Mouse (Mus musculus) adrenal gland, adult (tissue): ENCODE results near the gene Ccl5.

Experiments used
- DNase-seq, 2 experiments: peaks; one replicate each; pipeline ENCODE4 v3.0.0; 2022 to 2023; ENCODE audit warnings: low spot score in 1 of 2; ENCODE audit not compliant: inconsistent age in 2 of 2

Ccl5 gene

DNA sequence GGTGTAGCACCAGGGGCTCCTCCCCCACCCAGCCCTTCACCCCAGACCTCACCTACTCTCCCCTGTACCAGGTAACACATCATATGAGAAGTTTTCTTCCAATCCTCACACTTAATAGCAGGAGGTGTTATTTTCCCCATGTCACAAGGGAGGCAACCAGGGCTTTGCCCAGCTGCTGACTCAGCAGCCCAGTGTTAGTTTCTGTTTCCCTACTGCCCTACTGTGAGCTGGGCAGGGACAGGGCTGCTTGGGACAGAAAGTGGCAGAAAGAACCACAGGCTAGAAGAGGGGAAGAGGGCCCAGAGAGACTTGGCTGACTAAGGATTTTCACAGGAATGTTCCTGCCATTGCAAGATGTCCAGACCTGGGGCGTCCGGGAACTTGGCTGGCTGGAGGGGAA, 10.6 kb upstream of the Ccl5 start:
- peak in 1 of 2 experiments; percentile 4 for DNase-seq

DNA sequence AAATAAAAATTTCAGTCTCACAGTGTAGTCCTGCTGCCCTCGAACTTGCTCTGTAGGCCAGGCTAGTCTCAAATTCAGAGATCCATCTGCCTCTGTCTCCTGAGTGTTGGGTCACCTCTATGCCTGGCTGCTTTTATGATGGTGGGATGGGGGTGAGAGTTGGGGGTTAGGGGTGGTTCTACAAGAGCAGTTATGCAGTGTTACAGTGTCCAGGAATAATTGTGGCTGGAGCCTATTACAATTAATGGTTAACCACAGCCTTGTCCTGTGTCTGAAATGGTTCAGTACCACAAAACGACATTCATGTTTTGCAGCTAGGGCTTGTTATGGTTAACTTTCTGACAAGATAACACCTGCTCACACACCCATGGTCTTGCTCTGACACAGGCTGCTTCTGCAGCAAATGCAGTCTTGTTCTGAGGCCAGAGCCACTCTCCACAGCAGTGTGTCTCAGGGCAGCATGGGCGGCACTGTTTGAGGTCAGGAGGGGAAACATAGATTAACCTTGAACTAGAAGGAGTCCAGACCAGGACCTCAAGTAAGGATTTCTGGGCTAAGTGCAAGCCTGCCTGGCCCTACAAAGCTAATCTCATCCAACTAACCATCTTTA, 8.5 kb upstream of the Ccl5 start:
- no peak for DNase-seq

DNA sequence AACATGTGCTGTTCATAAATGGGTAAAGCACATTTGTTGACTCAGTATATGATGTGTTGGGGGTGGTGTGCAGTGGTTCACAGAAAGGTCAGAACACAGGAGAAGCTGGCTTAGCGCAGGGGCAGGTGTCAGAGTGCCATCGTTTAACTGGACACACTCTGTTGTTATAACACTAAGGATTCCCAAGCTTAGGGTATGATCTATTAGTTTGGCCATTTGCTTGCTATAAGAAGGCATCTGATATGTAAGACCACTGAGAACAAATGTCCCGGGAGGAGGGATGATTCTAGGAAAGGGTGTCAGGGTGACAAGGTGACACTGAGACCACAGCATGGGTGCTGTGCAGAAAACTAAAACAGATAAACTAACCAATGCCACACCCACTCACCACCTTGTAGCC, 6.5 kb upstream of the Ccl5 start:
- DNase-seq, result no peak

DNA sequence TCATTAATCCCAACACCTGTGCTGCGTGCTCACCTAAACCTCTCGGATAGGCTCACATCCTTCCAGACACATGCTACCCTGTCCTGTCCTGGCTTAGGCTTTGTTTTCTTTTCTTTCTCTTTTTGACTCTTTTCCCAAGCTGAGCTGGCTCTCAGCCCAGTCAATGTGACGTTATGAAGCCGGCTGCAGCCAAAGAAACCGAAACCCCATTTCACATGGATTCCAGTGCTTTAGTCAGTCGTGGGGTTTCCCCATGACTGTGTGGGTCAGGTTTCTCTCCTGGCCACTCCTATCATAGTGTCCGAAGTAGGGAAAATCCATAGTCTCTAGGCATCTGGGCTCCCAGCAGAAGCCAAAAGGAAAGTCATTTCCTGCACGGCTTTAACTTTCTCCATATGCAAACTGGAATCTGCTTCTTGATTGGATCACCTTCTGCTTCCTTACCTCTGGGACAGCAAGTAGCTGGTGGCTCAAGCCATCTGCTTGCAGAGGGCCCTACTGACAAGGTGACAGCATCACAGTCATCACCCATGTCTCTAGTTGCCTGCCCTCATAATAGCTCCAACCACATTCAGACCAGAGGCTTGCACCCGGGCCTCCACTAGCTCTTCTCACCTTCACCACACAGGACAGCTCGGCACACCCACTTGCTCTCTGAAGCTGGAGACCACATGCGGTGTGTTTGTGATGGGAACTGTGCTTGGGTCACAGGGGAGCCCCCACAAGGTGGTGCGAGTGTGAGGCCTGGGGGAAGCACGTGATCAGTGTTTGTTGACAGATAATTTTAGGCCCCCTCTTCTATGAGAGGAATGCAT, 4.5 kb upstream of the Ccl5 start:
- DNase-seq, result peak; percentile 82 to 96

DNA sequence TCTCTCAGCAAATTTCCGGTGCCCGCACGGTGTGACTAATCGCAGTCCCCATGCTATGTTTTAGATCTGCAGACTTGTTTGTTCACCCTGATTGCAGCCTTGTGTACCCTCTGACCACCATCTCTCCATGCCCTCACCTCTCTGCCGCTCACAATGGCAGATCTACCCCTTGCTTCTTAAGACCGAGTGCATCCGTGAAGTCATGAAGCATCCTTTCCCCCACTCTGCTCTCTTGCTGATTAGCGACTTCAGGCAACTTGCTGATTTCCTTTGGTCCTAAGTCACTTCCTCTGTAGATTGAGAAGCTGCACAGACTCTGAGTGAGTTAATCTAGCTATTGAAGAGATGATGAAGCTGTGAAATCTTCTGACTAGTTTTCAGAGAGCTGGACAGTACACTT, 3.8 kb upstream of the Ccl5 start:
- DNase-seq, result no peak

DNA sequence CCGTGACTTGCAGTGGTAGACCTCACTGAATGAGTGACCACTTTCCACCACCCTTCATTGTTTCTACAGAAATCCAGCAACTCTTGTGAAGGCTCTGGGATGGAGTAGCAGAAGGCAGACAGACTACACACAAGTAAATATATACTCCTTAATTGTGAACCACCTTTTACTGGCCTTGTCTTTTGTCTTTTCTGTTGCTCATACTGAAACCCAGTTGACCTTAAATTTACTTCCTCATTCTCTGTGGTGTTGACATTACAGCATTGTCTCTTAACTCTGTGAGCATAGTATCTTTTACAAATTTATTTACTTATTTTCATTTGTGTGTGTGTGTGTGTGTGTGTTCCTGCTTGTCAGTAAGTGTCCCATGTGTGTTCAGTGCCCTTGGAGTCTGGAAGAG, 2.9 kb upstream of the Ccl5 start:
- DNase-seq, result no peak

DNA sequence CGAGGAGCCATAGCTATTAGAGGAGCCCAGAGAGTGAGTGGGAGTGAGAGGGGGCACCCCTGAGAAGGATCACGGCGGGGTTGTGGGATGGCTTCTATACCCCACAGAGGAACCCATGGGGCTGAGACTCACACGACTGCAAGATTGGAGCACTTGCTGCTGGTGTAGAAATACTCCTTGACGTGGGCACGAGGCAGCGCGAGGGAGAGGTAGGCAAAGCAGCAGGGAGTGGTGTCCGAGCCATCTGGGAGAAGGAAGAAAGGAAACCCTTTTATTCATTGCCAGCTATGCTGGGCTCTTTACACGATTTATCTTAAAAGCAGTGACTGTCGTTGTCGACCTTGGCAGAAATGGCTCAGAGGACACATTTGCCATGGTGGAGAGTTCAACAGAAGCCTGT, 1.3 kb downstream of the Ccl5 start:
- peak; percentile 7 to 64 for DNase-seq

DNA sequence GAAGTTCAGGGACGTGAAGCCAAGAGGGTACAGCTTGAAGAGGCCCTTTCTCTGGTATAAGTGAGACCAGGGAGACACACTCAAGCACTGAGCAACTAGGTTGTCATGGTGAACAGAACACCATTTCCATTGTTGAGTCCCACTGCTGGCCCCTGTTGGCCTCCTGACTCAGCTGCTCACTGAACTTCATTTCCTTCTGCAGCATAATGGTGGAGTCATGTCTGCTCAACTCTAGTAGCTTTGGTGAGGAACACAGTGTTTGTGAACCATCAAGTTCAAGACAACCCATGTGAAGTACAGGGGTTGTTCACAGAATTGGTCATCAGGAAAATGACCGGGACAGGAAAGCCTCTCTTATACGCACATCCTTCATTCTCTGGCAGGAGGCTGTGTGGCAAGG, 8.2 kb downstream of the Ccl5 start, which contains the start of gene Heatr9:
Gene Heatr9 (minus strand): TSS at position 101 of the 400 bp plus-strand sequence.
- no peak for DNase-seq

DNA sequence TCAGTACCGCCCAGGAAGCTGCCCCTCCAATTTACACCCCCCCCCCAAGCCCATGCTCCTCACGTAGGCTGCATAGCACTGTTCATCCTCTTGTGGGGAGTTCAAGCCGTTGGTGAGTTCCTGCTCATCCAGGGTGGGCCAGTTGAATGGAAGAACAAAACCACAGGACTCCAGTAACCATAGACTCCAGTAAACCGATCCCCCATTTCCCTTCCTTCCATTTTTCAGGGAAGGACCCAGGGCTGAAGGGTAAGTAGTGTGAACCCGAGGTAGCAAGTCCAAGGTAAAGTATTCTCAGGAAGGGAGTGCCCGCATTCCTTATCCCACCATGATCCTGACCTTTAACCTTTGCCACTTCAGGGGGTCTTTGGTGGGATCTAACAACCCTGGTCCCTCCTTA, 11.9 kb downstream of the Ccl5 start:
- DNase-seq, result no peak

DNA sequence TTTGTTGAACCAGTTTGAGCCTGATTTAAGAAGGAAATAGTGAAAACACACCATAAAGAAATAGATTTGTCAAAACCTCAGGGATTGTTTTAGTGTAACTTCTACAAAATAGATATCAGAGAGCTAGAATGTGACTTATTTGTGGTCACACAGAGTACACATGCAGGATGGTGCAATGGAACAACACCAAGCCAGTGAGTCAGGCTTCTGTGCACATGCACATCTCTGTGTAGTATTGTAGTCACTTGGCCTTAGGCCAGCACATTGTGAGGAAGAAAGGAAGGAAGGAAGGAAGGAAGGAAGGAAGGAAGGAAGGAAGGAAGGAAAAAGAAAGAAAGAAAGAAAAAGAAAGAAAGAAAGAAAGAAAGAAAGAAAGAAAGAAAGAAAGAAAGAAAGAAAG, 13.2 kb downstream of the Ccl5 start:
- no peak for DNase-seq

DNA sequence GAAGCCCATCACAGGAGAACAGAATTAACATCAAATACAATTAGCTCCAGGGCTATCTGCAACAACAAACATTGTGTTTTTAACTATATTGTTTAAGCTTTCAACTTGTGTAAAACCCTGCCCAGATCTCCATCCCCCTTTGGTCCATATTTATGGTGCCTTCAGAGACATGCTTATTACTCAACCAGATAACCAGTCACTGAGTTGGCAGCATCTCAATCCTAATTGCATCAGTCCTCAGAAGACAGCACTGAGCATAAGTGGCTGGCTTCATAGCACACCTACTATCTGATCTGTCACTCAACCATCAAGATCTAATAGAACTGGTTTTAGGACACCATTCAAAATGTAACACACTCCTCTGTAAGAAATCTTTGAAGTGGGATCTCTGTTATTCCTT, 20.8 kb downstream of the Ccl5 start:
- DNase-seq, result peak in 1 of 2 experiments; percentile 60

DNA sequence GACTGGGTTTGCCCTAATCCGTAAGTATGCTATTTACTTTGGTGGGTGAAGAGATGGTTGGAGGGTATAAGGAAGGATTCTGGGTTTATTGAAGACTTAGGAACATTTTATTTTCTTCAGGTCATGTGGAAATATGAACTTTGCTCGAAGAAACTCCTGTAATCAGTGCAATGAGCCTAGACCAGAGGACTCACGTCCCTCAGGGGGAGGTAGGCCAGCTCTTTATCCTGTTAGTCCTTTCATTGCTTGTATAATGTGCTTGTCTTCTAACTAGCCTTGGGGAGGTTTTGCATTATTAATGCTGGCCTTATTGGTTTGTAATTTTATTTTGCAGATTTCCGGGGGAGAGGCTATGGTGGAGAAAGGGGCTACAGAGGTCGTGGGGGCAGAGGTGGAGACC, 26.0 kb downstream of the Ccl5 start:
- no peak for DNase-seq

DNA sequence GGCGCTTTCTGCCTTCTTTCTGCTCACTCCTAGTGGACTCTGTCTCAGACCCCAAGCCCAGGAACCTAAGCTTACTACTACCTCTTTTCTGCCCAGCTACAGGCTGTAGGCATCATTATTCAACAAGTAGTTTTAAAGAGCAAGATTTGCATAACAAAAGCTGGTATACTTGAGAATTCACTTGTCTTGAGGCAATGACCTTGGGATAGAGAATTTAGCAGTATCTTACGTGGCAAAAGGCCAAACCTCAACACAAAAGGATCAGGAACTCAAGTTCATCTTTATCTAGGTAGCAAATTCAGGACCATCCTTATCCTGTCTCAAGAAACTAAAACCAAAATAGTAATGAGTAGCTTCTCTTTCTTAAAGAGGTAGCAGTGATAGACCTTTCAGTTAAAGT, 34.7 kb downstream of the Ccl5 start:
- DNase-seq, result no peak

DNA sequence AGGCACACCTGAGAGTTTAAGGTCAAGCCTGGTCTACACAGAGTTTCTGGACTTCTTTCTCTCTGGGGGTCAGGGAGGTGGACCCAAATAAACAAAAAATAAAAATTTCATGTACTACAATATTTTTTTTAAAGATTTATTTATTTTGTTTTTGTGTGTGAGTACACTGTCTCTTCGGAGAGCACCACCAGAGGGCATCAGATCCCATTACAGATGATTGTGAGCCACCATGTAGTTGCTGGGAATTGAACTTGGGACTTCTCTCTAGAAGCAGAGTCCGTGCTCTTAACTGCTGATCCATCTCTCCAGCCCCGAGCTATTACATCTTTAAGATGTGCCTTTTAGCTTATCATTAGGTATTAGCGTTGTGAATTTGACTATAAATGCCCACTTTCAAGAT, 38.8 kb downstream of the Ccl5 start:
- DNase-seq, result no peak
